Mouse (Mus musculus) lung, embryonic 14.5 days (tissue): ENCODE measurements around the gene Abl2. TPM values are rescaled to one million over a fixed set of nuclear protein-coding genes. Genes with fewer than 3 reads are reported as not detected.
"Not testable (repeated sequence)": the region's sequence is repeated elsewhere in the genome, so short reads cannot be mapped to it uniquely, and the experiment has no call there.

ENCODE experiments used
- ATAC-seq: fragments of 200-750 bp; cut with Nextera tagmentation; 2 replicates; pipeline ENCODE4 v1.8.0; 2017; ENCODE audit warnings: mild to moderate bottlenecking, moderate TSS enrichment, moderate library complexity; ENCODE audit not compliant: insufficient read depth
- DNase-seq: peaks from one replicate; pipeline ENCODE4 v3.0.0-alpha.2; 2015
- H3K27ac ChIP-seq: fragments of 300-500 bp; sonication (generic); 2 replicates; pipeline ENCODE4 v1.5.1; 2014; ENCODE audit warnings: low read depth, mild to moderate bottlenecking, moderate library complexity
- H3K27me3 ChIP-seq: fragments of 300-500 bp; sonication (generic); 2 replicates; pipeline ENCODE4 v1.6.1; 2014; ENCODE audit warnings: low read length, control low read depth; ENCODE audit not compliant: insufficient read depth
- H3K36me3 ChIP-seq: fragments of 300-500 bp; sonication (generic); 2 replicates; pipeline ENCODE4 v1.6.1; 2014; ENCODE audit warnings: control low read depth; ENCODE audit not compliant: insufficient read depth
- H3K4me1 ChIP-seq: fragments of 300-500 bp; sonication (generic); 2 replicates; pipeline ENCODE4 v1.6.1; 2014; ENCODE audit warnings: antibody characterized with exemption, control low read depth; ENCODE audit not compliant: insufficient read depth
- H3K4me2 ChIP-seq: fragments of 300-500 bp; sonication (generic); 2 replicates; pipeline ENCODE4 v1.6.1; 2014; ENCODE audit warnings: mild to moderate bottlenecking
- H3K4me3 ChIP-seq: fragments of 300-500 bp; sonication (generic); 2 replicates; pipeline ENCODE4 v1.5.1; 2014; ENCODE audit warnings: low read depth, low read length
- H3K9ac ChIP-seq: fragments of 300-500 bp; sonication (generic); 2 replicates; pipeline ENCODE4 v1.6.1; 2014
- H3K9me3 ChIP-seq: fragments of 300-500 bp; sonication (generic); 2 replicates; pipeline ENCODE4 v1.6.1; 2016; ENCODE audit warnings: low read depth, low read length, control low read depth
- CTCF ChIP-seq: IDR thresholded peaks from 2 replicates; pipeline ENCODE4 v1.5.1; 2016; ENCODE audit warnings: antibody characterized with exemption, low read depth
- WGBS: fragments of 180-500 bp; shearing (Covaris S2); extraction: QIAGEN DNeasy Blood & Tissue Kit; methylation state at CpG from one replicate; pipeline ENCODE4 v1.1.7; 2014; 5-methylcytosine and 5-hydroxymethylcytosine counted together
- polyA plus RNA-seq: library from polyadenylated mRNA; unstranded; fragments of >200 nt; fragmentation: Nextera tagmentation; extraction: Ambion mirVana; gene quantifications from 2 replicates; pipeline ENCODE4 v1.2.1, GENCODE M21; 2014

The Abl2 gene
- polyA plus RNA-seq, result 6.0 and 6.2 TPM in 2 replicates

DNA sequence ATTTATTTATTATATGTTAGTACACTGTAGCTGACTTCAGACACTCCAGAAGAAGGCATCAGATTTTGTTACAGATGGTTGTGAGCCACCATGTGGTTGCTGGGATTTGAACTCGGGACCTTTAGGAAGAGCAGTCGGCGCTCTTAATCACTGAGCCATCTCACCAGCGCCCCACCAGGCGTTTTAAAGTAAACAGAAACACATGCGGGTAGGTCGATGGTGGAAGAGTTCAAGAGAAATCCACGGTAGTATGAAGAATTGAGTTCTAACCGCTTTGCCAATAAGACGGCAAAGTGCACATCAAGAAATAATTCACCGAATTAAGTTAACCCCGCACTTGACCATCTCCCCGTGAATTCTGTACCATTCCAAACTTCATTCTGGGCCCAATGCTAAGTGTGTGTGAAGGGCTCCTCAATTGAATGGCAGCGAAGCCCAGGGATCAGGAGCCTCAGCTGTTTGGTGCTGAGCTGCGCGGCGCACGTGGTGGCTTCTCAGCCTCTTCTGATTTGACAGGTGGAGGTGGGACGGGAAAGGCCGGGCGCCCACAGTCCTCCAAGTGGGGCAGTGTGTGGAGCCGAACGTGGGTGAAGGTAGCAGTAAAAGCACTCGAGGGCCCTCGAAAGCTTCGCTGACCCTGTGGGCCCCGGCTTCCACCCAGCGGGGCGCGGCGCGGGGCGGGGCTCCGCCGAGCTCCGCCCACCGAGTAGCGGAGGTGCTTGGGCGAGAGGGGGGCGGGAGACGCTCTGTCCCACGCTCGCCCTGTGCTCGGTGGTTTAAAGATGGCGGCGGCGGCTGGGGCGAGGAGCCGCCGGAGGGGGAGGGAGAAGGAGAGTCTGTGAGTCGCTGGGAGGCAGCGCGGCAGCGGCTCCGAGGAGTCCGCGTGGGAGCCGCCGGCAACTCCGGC, at the start of gene Abl2:
Gene Abl2, plus strand, starts transcription at position 763 of the 907 bp plus-strand sequence.
- peak; percentile 97 for ATAC-seq
- Histone ChIP-seq H3K4me2 (peak within 1 kb of the TSS; percentile 59), H3K27ac (peak within 1 kb of the TSS; percentile 93), H3K4me3 (peak within 1 kb of the TSS; percentile 98), H3K4me1 (no peaks in the 10 kb centered on the region), H3K9ac (peak within 1 kb of the TSS; percentile 98), H3K9me3 (no peaks in the 10 kb centered on the region), H3K27me3 (no peaks in the 10 kb centered on the region), H3K36me3 (no peaks in the 10 kb centered on the region)
- no peak for TF ChIP-seq CTCF
- peak; percentile 95 for DNase-seq
- WGBS, result 7% methylated on average over 57 of the region's 60 CpGs

DNA sequence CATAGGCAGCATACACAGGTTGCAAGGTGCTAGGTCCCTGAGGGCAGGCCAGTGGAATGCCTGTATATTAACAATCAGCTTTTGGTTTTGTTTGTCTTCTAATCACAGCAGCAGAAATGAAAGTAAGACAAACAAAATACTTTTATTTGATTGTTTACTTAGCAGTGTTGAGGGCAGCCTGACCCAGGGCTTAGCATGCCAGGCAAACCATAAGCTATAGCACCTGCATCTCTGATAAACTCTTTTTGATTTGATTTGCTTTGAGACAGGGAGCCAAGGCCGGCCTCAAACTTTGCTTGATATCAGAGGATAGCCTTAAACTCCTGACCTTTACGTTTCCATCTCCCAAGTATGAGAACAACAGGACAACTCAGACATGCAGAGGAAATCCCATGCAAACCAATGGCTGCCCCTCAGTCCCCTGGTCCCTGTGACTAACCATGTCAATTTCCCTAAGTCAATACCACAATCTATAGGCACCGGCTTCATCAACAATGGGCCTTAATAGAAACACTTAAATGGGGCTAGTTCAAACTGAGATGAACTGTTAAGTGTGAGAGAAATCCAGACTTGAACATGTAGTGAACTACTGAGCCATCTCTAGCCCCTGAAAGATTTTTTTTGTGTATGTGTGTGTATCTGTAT, 38.3 kb upstream of the Abl2 start:
- no peaks in the 10 kb centered on the region for H3K9me3 ChIP-seq
- WGBS, result 69% methylated on average over 3 of the region's 3 CpGs
- no peak for TF ChIP-seq CTCF
- H3K36me3 ChIP-seq, result no peaks in the 10 kb centered on the region
- H3K27me3 ChIP-seq, result no peaks in the 10 kb centered on the region
- no peak overlapping the region for H3K4me2 ChIP-seq
- no peak for DNase-seq
- ATAC-seq, result peak; percentile 41; the same call in 1 of the 2 replicates
- no peak overlapping the region for H3K9ac ChIP-seq
- H3K4me3 ChIP-seq, result no peak overlapping the region
- H3K4me1 ChIP-seq, result no peaks in the 10 kb centered on the region; the same call in 1 of the 2 replicates
- no peak overlapping the region for H3K27ac ChIP-seq

DNA sequence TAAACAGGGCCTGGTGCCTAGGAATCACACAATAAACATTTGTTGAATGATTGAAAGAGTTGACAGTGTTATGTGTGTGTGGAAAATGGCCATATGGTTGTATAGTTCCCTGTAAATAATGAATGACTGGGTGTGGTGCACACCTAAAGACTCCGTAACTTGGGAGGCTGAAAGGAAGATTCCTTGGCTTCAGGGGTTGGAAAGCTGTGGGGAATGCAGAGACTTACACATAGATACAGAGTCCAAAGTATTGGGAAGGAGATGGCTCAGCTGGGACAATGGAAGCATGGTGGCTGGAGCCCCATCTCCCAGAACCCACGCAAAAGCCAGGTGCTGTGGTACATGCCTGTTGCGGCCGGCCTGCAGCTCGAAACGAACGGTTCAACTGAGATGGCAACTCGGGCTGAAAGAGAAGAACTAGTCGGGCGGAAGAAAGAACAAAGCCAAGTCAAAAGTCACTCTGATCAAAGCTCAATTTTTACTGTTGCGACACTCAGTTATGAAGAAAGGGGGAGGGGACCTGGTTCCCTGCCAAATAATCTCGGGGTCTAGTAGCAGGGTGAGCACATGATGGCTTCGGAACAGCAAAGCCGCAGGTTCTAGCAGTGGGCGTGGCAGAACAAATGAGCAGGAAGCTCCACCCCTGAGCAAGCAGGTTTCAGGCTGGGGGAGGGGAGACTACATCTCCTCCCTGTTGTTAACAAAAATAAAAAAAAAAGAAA, 36.6 kb upstream of the Abl2 start:
- no peaks in the 10 kb centered on the region for H3K9me3 ChIP-seq
- no peak overlapping the region for H3K4me3 ChIP-seq
- 36% methylated on average over 15 of the region's 15 CpGs for WGBS
- H3K27me3 ChIP-seq, result no peaks in the 10 kb centered on the region
- H3K36me3 ChIP-seq, result no peaks in the 10 kb centered on the region
- H3K4me2 ChIP-seq, result peak overlapping the region; percentile 45
- H3K27ac ChIP-seq, result no peak overlapping the region
- no peak for TF ChIP-seq CTCF
- DNase-seq (peak; percentile 83), ATAC-seq (peak; percentile 47; the same call in 1 of the 2 replicates)
- no peak overlapping the region for H3K9ac ChIP-seq
- no peaks in the 10 kb centered on the region; the same call in 1 of the 2 replicates for H3K4me1 ChIP-seq

DNA sequence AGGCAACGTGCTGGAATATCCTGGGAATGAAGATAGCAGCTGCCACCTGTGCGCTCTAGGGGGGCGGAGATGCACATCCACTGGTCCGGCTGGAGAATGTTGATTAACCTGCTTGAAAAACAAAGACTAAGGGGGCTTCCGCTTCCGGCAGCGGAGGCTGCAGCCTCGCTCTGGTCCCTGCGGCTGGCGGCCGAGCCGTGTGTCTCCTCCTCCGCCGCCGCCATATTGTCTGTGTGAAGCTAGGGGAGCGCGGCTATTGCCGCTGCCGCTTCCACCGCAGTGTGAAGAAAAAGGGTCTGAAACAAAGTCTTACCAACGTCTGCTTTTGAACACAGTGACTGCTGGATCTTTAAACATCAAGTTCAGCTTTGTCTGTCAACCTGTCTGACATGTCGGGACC, 34.7 kb upstream of the Abl2 start, which contains the start of gene Gm10031:
Gene Gm10031, plus strand, starts transcription at position 171 of the 400 bp plus-strand sequence.
- H3K9ac ChIP-seq, H3K36me3 ChIP-seq, H3K27ac ChIP-seq, DNase-seq, H3K27me3 ChIP-seq, H3K4me2 ChIP-seq, H3K9me3 ChIP-seq, H3K4me3 ChIP-seq, H3K4me1 ChIP-seq: not testable (repeated sequence)
- WGBS, result 89% methylated on average over 19 of the region's 22 CpGs
- peak; percentile 78 for ATAC-seq

DNA sequence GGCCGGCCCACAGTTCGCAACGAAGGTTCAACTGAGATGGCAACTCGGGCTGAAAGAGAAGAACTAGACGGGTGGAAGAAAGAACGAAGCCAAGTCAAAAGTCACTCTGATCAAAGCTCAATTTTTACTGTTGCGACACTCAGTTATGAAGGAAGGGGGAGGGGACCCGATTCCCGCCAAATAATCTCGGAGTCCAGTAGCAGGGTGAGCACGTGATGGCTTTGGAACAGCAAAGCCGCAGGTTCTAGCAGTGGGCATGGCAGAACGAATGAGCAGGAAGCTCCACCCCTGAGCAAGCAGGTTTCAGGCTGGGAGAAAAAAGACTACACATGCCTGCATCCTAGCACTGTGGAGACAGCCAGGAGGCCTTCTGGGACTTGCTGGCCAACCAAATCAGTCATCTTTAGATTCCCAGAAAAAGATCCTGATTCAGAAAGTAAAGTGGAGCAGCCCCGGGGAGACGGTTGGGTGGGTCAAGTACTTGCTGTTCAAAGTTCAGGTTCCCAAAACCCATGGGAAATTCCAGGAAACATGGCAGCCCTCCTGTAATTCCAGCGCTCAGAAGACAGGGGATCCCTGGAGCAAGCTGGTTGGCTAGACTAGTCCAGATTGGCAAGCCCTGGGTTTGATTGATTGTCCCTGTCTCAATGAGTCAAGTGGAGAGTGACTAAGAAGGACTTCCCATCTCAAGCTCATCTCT, 26.0 kb upstream of the Abl2 start:
- WGBS, result 68% methylated on average over 16 of the region's 16 CpGs
- H3K9me3 ChIP-seq, H3K36me3 ChIP-seq: not testable (repeated sequence)

DNA sequence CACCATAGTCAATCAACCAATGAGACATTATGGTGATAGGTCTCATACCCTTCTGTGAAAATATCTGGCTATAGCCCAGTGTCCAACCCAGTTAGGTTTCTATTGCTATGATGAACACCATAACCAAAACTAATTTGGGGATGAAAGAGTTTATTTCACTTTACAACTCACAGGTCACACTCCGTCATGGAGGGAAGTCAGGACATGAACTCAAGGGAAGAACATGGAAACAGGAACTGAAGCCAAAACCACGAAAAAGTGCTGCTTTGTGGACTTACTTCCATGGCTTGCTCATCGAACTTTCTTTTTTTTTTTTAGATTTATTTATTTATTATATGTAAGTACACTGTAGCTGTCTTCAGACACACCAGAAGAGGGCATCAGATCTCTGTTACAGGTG, 25.1 kb upstream of the Abl2 start:
- Histone ChIP-seq H3K9me3 (no peaks in the 10 kb centered on the region), H3K4me2 (no peak overlapping the region), H3K4me3 (no peak overlapping the region), H3K4me1 (no peaks in the 10 kb centered on the region), H3K27me3 (no peaks in the 10 kb centered on the region), H3K9ac (no peak overlapping the region), H3K36me3 (no peaks in the 10 kb centered on the region), H3K27ac (no peak overlapping the region)
- DNase-seq (no peak), ATAC-seq (no peak)
- 84% methylated on average over 3 of the region's 3 CpGs for WGBS
- TF ChIP-seq CTCF, result no peak

More for the DNA sequence above, 26.0 kb upstream of the Abl2 start:
- ATAC-seq, H3K9ac ChIP-seq, H3K27ac ChIP-seq, H3K4me1 ChIP-seq, DNase-seq, H3K4me3 ChIP-seq, H3K4me2 ChIP-seq, H3K27me3 ChIP-seq: not testable (repeated sequence)
